Mouse (Mus musculus): ENCODE measurements around the gene Atp10a. TPM values are rescaled to one million over a fixed set of nuclear protein-coding genes. Genes with fewer than 3 reads are reported as not detected.

Atp10a gene
- total RNA-seq, 1 experiment, result 7.3 TPM

DNA sequence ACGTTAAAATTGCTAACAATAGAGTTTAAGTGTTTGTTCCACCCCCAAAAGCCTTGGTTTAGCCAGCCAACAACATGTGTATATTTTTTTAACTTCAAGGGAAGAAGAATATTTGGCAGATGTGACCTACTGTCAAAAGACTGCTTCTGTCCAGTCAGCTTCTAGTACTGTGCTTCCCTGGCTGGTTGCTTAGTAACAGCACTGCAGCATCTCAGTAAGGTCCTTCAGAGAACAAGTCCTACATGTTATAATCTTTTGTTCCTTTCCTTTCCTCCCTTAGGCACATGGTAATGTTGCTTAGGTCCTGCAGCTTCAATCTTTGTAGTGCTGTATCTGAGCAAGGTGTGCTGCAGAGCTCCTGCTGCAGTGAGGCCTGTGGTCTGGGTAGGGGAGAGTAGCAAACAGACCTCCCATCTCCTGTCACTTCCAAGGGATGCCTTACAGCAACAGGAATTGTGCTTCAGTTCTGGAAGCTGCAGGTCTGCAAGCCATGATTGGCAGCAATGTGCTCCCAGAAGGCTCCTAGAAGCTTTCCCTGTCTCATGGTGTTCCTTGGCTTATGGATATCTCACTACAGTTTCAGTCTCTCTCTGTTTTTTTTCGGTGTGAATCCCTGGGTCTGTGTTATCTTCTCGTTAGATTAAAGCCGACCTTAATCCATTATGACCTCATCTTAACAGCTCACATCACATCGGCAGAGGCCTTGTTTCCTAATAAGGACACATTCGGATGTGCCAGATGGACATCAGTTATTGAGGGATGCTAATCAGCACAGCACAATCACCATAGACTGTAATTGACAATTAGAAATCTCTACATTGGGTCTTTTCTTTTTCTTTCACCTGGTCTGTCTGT lies 34.3 kb downstream of the Atp10a start:
- in situ Hi-C loops (cut with MboI; ENCODE audit: low sequenced_read_pairs in 2 of 2, unreplicated experiment in 2 of 2), result no loop called here
- DNase-seq (ENCODE audit: low read depth, low spot score), result no peak
- TF ChIP-seq CHD2 (IDR thresholded peaks at IDR 0.05; ENCODE audit: low read depth, low read length) (no peak), ZNF384 (IDR thresholded peaks at IDR 0.05; ENCODE audit: low read depth, low read length) (no peak), MAFK (IDR thresholded peaks at IDR 0.05; ENCODE audit: insufficient read depth, low read depth, low read length) (no peak), HCFC1 (IDR thresholded peaks at IDR 0.05; ENCODE audit: borderline replicate concordance, insufficient read depth, low read length) (no peak), ZC3H11A (IDR thresholded peaks at IDR 0.05; ENCODE audit: borderline replicate concordance, low read depth, low read length) (no peak)
- H3K4me3 ChIP-seq (ENCODE audit: insufficient read depth in 1 of 2, low read depth in 1 of 2, low read length in 2 of 2, poor library complexity in 1 of 2, severe bottlenecking in 1 of 2), result no peak overlapping the region
- H3K9me3 ChIP-seq (ENCODE audit: control insufficient read depth, insufficient read depth, low read depth, low read length), result no peaks in the 10 kb centered on the region
- no peaks in the 10 kb centered on the region for H3K4me1 ChIP-seq (ENCODE audit: control insufficient read depth in 2 of 2, insufficient read depth in 2 of 2, low read length in 2 of 2, poor library complexity in 1 of 2)
- no peaks in the 10 kb centered on the region for H3K36me3 ChIP-seq (ENCODE audit: control insufficient read depth, insufficient read depth, low read length, poor library complexity, severe bottlenecking)
- no peak overlapping the region for H3K9ac ChIP-seq (ENCODE audit: insufficient read depth, low read depth, low read length, poor library complexity, severe bottlenecking)
- H3K27ac ChIP-seq (ENCODE audit: insufficient read depth, low read depth, low read length, poor library complexity, severe bottlenecking), result no peak overlapping the region

- in situ Hi-C loops (cut with MboI; ENCODE audit: low sequenced_read_pairs in 2 of 2, unreplicated experiment in 2 of 2), result no loop called here
- Histone ChIP-seq H3K27ac (ENCODE audit: insufficient read depth, low read depth, low read length, poor library complexity, severe bottlenecking) (no peak overlapping the region), H3K9ac (ENCODE audit: insufficient read depth, low read depth, low read length, poor library complexity, severe bottlenecking) (no peak overlapping the region), H3K36me3 (ENCODE audit: control insufficient read depth, insufficient read depth, low read length, poor library complexity, severe bottlenecking) (no peaks in the 10 kb centered on the region), H3K4me3 (ENCODE audit: insufficient read depth in 1 of 2, low read depth in 1 of 2, low read length in 2 of 2, poor library complexity in 1 of 2, severe bottlenecking in 1 of 2) (no peak overlapping the region), H3K4me1 (ENCODE audit: control insufficient read depth in 2 of 2, insufficient read depth in 2 of 2, low read length in 2 of 2, poor library complexity in 1 of 2) (no peaks in the 10 kb centered on the region), H3K9me3 (ENCODE audit: control insufficient read depth, insufficient read depth, low read depth, low read length) (no peaks in the 10 kb centered on the region)
- no peak for DNase-seq (ENCODE audit: low read depth, low spot score)
- TF ChIP-seq ZNF384 (IDR thresholded peaks at IDR 0.05; ENCODE audit: low read depth, low read length) (no peak), CHD2 (IDR thresholded peaks at IDR 0.05; ENCODE audit: low read depth, low read length) (no peak), MAFK (IDR thresholded peaks at IDR 0.05; ENCODE audit: insufficient read depth, low read depth, low read length) (no peak), HCFC1 (IDR thresholded peaks at IDR 0.05; ENCODE audit: borderline replicate concordance, insufficient read depth, low read length) (no peak), ZC3H11A (IDR thresholded peaks at IDR 0.05; ENCODE audit: borderline replicate concordance, low read depth, low read length) (no peak)
Observed at GRCm38 (mm10) chr7:58690997-58691596, 35.1 kb downstream of the Atp10a start.

DNA sequence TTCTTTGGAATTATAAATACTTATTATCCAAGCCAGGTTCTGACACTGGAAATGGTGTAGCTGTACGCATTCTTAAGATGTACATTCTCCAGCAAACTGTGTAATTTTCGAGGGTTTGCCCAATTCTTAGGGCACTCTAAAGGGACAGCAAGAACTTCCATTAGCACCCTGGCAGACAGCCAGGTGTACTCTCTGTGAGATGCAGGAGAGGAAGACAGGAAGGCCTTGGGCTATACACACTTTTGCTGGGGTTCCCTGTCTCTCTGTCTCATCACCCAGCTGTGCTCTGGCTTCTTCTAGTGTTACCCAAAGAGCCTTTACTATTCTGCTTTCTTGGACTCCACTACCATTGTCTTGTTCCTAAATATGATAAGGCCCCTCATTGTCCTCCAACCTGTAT lies 36.7 kb downstream of the Atp10a start:
- H3K36me3 ChIP-seq (ENCODE audit: control insufficient read depth, insufficient read depth, low read length, poor library complexity, severe bottlenecking), result no peaks in the 10 kb centered on the region
- no peak for DNase-seq (ENCODE audit: low read depth, low spot score)
- in situ Hi-C loops (cut with MboI; ENCODE audit: low sequenced_read_pairs in 2 of 2, unreplicated experiment in 2 of 2), result no loop called here
- no peak overlapping the region for H3K4me3 ChIP-seq (ENCODE audit: insufficient read depth in 1 of 2, low read depth in 1 of 2, low read length in 2 of 2, poor library complexity in 1 of 2, severe bottlenecking in 1 of 2)
- H3K9ac ChIP-seq (ENCODE audit: insufficient read depth, low read depth, low read length, poor library complexity, severe bottlenecking), result no peak overlapping the region
- TF ChIP-seq ZNF384 (IDR thresholded peaks at IDR 0.05; ENCODE audit: low read depth, low read length) (no peak), MAFK (IDR thresholded peaks at IDR 0.05; ENCODE audit: insufficient read depth, low read depth, low read length) (no peak), ZC3H11A (IDR thresholded peaks at IDR 0.05; ENCODE audit: borderline replicate concordance, low read depth, low read length) (no peak), CHD2 (IDR thresholded peaks at IDR 0.05; ENCODE audit: low read depth, low read length) (no peak), HCFC1 (IDR thresholded peaks at IDR 0.05; ENCODE audit: borderline replicate concordance, insufficient read depth, low read length) (no peak)
- H3K27ac ChIP-seq (ENCODE audit: insufficient read depth, low read depth, low read length, poor library complexity, severe bottlenecking), result no peak overlapping the region
- no peaks in the 10 kb centered on the region for H3K9me3 ChIP-seq (ENCODE audit: control insufficient read depth, insufficient read depth, low read depth, low read length)
- no peaks in the 10 kb centered on the region for H3K4me1 ChIP-seq (ENCODE audit: control insufficient read depth in 2 of 2, insufficient read depth in 2 of 2, low read length in 2 of 2, poor library complexity in 1 of 2)

DNA sequence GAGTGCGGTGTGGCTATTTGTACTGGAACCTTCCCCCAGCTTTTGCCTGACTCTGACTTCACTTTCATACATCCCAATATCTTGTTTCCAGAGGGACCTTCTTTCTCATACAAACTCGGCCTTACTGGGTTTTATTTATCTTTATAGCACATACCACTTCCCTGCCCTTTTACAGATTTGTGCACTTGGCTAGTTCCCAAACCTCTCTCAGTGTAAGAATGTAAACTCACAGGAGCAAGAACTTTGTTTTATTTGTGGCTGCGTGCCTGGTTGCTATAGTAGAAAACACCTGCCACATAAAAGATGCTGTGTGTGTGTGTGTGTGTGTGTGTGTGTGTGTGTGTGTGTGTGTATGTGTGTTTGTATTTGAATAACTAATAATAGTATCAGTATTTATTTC lies 37.4 kb downstream of the Atp10a start:
- TF ChIP-seq ZC3H11A (IDR thresholded peaks at IDR 0.05; ENCODE audit: borderline replicate concordance, low read depth, low read length) (no peak), HCFC1 (IDR thresholded peaks at IDR 0.05; ENCODE audit: borderline replicate concordance, insufficient read depth, low read length) (no peak), CHD2 (IDR thresholded peaks at IDR 0.05; ENCODE audit: low read depth, low read length) (no peak), ZNF384 (IDR thresholded peaks at IDR 0.05; ENCODE audit: low read depth, low read length) (no peak), MAFK (IDR thresholded peaks at IDR 0.05; ENCODE audit: insufficient read depth, low read depth, low read length) (no peak)
- Histone ChIP-seq H3K4me3 (ENCODE audit: insufficient read depth in 1 of 2, low read depth in 1 of 2, low read length in 2 of 2, poor library complexity in 1 of 2, severe bottlenecking in 1 of 2) (no peak overlapping the region), H3K9me3 (ENCODE audit: control insufficient read depth, insufficient read depth, low read depth, low read length) (no peaks in the 10 kb centered on the region), H3K9ac (ENCODE audit: insufficient read depth, low read depth, low read length, poor library complexity, severe bottlenecking) (no peak overlapping the region), H3K4me1 (ENCODE audit: control insufficient read depth in 2 of 2, insufficient read depth in 2 of 2, low read length in 2 of 2, poor library complexity in 1 of 2) (no peaks in the 10 kb centered on the region), H3K27ac (ENCODE audit: insufficient read depth, low read depth, low read length, poor library complexity, severe bottlenecking) (no peak overlapping the region), H3K36me3 (ENCODE audit: control insufficient read depth, insufficient read depth, low read length, poor library complexity, severe bottlenecking) (no peaks in the 10 kb centered on the region)
- in situ Hi-C loops (cut with MboI; ENCODE audit: low sequenced_read_pairs in 2 of 2, unreplicated experiment in 2 of 2), result no loop called here
- no peak for DNase-seq (ENCODE audit: low read depth, low spot score)

All from ES-E14 (cell line).